Mouse (Mus musculus) kidney, adult 2 months (tissue): ENCODE data around the gene Cbx3.

Experiments
- CTCF ChIP-seq: fragments of 200-500 bp; conservative IDR thresholded peaks from 2 replicates; pipeline ENCODE4 v1.5.1; 2011; ENCODE audit warnings: low read depth, mild to moderate bottlenecking, control low read depth, low read length, moderate library complexity, mixed read lengths; ENCODE audit not compliant: insufficient read depth, insufficient read length
- POLR2A ChIP-seq: fragments of 200-500 bp; IDR thresholded peaks from one replicate; pipeline ENCODE4 v1.6.1; 2011; ENCODE audit warnings: low read depth, low read length, control low read depth

- TF ChIP-seq CTCF (no peak), POLR2A (no peak)
Measured at GRCm38 (mm10) chr6:51513745-51514144, 43.6 kb downstream of the Cbx3 start.
